Mouse (Mus musculus): ENCODE measurements around the gene Cd300a.

Cd300a gene

DNA sequence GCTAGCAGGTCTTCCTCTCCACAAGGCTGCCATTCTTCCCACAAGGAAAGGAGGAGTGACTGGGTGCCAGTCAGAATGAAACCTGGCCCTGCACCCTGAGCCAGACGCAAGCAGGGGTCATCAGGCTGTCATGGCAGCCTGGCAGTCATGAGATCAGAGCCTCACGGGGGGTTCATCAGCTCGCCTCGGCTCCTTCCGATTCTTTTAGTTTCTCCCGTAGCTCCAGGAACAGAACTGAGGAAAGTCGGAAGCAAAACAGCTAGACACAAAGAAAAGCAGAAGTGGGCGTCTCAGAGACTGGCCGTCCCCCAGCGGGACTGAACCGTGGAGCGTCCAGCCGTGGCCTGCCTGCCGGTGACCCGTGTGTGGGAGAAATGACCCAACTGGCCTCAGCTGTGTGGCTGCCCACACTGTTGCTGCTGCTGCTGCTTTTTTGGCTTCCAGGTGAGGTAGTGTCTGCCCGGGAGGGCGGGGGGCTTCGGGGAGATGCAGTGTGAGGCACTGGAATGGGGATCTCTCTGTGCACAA is at the start of gene Cd300a:
Gene Cd300a, plus strand, starts transcription at position 51 of the 528 bp plus-strand sequence.
- DNase-seq (ENCODE audit: low spot score in 2 of 2), result no peak

DNA sequence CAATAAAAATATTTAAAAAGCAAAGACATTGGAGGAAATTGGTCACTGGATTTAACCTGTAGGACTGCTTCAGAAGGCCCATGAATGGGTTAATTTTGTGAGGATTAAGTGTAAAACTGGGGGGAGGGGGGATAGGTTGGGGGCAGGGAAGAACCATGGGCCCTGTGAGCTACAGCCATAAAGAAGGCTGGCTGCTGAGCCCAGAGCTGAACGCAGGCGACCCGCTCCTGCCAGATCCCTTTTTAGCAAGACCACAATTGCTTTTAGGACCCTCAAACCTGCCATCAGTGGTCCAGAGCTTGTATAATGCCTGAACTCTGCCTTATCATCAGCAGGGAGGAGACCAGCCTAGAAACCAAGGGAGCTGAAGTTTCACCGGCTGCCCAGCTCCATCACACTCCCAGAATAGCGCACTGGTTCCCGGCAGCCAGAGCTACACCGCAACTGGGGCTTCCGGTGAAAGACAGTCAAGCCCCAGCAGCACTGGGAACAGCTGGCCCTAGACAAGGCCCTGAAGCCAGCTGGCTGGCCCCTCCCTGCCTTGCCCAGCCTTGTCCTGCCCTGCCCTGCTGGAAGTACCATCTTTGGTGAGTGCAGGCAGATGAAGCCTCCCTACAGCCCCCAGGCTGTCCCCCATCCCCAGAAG is 45.9 kb upstream of the Cd300a start:
- DNase-seq (ENCODE audit: low spot score in 2 of 2), result no peak

DNA sequence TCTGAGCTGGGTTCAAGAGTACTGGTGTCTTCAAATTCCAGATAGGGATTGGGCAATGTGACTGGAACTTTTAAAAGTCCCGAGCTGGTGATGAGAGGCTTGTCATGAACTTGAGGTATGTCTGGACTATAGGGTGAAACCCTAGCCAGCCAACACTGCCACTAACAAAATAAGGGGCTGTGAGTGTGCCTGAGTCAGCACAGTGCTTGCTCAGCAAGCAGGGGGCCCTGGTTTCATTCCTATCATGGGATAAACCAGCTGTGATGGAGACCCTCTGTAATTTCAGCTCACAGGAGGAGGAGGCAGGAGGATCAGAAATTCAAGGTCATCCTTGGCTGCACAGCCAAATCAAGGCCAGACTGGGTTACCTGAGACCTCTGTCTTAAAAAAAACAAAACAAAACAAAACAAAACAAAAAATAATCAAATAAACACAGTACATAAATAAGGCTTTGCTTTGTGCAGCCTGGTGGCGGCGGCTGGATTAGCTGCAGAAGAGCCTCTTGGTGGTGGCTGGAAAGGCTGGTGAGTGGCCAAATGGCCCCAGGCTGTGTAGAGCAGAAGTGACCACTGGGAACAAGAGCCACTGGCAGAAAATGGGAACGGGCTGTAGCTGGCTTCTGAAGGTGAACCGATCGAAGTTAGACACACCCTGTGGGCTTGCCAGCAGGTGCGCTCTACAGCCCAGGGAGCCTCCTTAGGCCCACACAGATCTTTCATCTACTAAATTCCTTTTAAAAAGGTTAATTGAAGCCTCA is 45.2 kb upstream of the Cd300a start:
- DNase-seq (ENCODE audit: low spot score in 2 of 2), result no peak

DNA sequence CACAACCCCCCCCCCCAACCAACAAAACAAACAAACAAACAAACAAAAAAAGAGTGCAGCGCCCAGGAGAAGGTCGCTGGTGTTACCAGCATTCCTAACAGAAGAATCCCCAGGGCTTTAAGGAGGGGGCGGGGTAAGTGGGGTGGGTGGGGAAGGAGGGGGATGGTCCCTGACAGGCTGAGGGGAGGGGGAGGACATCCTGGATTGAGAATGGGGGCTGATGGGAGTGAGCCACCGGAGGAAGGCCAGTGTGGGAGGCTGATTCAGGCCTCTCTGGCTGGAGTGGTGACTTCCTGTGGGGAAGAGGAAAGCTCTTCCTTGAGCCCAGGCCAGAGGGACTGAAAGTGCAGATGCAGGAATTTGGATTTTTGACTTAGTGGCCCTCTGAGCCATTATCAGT is 43.5 kb upstream of the Cd300a start:
- no peak for DNase-seq (ENCODE audit: low spot score in 2 of 2)

DNA sequence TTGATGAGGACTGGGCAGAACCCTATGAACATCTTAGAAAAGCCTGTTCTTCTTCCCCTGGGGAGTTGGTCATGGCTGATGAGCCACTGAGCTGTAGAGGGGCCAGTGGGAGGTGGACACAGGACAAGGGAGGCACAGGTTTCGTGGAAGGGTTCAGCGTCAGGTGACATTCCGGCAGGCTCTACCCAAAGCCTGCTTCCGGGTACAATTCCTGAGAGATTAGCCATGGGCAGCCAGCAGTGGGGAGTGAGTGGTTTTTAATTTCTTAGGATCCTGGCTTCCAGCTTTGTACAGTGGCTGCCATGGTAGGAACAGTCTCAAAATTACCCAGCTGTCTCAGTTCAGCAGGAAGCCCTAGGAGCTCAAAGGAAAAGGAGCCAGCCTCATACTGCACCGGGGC is 42.8 kb upstream of the Cd300a start:
- DNase-seq (ENCODE audit: low spot score in 2 of 2), result no peak

DNA sequence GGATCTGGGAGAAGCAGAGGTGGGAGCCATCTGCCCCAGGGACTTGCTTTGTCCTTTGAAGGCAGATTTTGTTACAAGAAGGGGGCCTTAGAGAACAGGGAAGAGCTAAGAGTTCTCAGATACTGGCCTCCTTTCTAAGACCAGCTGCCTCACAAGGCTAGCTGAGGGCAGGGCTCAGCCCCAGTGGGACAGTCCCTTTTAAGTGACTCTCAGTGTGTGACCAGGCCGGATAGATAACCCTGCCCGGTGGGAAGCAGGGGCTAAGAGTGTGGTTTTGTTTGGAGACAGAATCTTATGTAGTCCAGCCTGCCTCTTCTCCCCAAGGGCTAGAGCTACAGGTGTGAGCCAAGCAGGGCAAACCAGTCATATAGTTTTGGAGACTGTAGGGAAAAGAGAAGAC is 40.3 kb upstream of the Cd300a start:
- no peak for DNase-seq (ENCODE audit: low spot score in 2 of 2)

DNA sequence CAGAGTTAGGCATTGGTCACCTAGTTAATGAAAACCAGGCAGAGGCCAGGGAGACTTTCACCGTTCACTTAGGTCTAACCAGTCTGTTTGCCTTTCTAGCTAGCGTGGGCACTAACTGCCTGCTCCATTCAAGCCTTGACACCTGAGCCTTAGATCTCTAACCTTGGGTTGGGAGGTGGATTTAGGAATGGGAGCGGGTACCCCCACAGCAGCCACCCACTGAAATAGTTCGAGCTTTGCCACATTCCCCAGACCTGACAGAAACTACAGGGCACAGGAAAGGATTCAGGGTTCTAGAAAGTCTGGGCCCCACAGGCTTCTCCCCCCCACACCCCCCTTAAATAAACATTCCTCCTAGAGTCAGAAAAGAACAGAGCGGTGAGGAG is 39.8 kb upstream of the Cd300a start:
- DNase-seq (ENCODE audit: low spot score in 2 of 2), result no peak

DNA sequence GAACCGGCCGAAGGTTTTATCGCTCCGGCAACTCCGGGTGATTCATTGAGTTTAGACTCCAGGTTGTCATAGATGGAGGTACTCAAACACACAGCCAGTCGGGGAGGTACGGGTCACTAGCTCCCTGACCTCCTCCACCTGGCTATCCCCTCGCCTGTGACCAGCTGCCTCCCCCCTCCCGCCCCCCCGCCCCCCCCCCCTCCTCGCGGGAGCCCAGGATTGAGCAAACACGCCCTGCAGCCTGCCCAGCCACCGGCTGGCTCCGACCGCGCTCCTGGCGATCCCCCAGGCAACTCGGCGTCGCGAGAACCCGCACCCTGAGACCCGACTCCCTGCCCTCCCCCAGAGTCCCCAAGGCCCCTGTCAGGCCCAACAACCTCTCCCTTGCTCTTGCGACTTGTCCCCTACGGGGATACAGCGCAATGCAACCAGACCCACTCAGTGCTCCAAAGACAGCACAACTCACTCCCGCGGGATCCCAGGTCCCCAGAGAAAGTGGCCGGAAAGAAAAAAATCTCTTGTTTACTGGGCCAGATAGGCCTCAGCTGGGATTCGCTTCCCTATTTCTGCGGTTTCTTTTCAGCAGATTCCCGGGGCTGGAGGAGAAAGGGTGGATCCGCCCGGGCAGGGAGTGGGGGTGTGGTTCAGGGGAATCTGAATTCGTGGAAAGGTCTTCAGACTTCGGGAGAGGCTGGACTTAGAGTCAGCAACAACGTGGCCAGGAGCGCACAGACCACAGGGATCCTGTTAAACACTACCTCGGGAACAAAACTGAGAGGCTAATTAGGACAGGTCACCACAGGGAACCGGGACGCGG is 39.2 kb upstream of the Cd300a start, which contains the start of gene Gprc5c:
Gene Gprc5c, plus strand, starts transcription at position 701 of the 817 bp plus-strand sequence.
- DNase-seq (ENCODE audit: low spot score in 2 of 2), result no peak

DNA sequence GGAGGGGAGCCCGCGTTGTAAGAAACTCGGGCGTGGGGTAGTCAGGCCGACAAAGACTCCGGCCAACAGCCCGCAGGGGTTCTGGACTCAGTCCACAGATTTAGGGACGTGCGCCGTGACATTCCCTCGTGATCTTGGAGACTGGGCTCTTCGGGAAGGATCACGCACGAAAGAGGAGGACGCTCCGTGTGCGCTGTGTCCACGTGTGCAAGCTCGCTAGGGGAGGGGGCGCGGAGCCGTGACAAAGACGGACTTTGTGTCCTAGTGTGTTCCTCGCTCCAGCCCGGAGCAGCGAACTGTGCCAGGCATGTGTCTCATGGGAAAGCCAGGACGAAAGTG is 38.6 kb upstream of the Cd300a start:
- DNase-seq (ENCODE audit: low spot score in 2 of 2), result peak in 1 of 2 experiments; percentile 7

DNA sequence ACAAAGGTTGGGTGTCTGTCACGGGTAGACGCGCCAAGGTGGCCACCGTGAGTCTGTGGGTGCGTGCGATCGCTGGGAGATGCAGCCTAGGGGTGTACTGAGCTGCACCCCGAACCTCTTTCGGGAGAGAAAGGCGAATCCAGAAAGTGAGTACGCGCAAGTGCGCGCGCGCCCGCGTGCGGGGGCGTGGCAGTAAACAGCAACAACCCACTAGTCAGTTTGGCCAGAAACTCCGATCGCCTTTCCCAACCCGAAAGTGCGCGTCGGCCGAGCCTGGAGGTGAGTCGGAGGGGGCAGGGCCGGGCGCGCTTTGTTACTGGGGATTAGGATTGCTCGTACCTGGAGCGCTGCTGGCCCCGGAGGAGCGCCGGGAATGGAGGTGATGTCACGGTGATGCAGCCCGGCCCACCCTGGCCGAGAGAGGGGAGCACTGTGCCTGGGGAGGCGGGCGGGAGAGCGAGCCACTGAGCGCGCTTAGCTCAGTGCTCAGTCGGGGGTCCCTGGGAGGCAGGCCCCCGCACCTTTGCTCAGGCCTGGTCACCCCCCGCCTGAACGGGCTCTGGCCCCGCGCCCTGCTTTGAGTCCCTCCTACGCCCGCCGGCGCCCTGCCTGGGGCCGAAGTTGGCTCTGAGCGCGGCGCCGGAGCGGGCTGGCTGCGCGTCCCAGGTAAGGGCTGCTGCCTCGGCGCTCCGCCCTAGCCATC is 38.1 kb upstream of the Cd300a start:
- peak in 1 of 2 experiments; percentile 14 for DNase-seq (ENCODE audit: low spot score in 2 of 2)

DNA sequence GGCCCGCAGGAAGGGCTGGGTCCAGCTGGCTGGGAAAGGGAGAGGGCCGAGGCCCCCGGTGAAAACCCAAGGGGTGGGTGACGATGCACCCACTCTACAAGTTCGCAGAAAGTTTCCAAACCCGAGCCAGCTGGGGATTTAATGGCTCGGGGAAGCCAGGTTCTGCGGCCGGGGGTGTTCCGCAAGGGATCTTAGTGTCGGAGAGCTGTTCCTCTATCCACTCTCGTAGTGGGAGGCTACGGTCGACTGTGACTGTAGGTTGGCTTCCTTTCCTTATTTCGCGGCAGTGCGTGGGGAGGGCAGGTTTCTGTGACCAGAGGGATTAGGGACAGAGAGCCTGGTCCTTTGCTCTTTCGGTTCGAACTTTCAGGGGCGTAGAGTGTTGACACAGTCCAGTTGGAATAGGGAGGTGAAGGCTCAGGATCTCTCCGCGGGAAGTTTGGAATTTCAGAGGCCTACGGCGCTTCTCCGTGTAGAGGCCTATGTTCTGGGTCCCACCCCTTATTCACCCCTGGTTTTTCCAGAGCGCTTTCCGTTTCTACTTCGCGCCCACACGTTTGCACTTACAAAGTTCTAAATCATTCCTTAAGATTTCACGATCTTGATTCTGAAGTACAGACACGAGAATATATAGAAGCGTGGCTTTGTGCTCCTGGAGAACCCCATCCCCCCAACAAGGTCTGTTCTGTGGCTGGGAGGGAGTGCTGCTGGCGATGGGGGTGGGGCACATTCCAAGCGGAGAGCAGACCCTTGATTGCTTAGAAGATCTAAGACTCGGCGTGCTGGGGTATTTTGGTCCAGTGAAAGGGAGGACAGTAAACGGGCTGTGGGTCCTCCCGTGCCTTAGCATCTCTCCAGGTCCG is 37.3 kb upstream of the Cd300a start:
- DNase-seq (ENCODE audit: low spot score in 2 of 2), result no peak

DNA sequence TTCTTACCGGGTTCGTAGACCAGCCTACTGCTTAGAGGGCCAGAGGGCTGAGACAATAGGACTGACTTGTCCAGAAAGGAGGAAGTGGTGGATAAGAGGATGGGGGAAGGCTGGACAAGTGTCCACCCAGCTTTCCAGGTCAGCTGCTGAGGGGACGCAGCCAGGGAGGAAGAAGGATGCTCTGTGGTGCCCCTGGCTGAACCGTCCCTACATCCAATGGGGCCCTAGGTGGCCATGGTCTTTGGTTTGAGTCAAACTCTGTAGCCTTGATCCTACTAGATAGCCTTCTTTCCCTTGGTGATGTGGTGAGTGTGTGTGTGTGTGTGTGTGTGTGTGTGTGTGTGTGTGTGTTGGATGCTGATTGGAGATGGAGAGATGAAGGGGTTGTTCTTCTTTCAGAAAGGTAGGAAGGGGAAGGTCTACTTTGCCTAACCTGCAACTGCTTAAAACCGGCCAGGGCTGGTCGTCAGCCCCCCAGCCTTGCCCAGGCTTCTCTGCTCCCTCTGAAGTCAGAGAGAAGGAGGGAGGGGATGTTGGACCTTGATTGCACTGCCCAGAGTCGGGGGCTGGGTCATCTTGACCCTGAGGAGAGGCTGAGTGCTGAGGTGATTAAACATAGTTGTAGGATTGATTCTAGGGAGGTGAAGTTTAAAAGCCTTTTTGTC is 36.5 kb upstream of the Cd300a start:
- no peak for DNase-seq (ENCODE audit: low spot score in 2 of 2)

DNA sequence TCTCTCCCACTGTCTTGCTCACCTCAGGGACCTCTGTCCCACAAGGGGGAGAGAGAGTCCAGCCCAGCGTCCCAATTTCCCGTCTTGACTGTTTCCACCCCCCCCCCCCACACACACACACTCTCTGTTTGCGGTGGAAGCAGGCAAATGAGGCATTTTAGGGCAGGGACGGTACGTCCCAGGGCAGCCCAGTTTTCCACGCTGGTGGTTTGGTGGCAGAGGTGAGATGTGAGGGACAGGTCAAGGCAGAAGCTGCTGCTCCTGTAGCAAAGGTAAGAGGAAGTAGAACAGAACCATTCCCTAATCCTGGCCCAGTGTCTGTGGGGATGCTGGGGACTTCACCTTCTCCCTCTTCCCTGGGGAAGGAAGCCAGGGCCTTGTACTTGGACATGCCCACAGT is 35.3 kb upstream of the Cd300a start:
- DNase-seq (ENCODE audit: low spot score in 2 of 2), result no peak

DNA sequence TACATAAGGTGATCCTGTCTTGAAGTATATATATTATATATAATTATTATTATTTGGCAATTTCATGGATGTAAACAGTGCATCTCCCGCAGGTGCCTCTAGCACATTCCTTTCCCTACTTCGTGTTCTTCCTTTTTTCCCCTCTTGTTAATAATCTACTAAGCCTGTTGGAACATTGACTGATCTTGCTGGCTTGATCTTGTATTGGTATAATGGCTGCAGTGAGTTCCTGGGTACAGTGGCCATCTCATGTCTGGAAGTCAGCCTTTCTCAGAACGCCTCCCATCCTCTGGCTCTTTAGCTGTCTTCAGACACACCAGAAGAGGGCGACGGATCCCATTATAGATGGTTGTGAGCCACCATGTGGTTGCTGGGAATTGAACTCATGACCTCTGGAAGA is 33.7 kb upstream of the Cd300a start:
- no peak for DNase-seq (ENCODE audit: low spot score in 2 of 2)

DNA sequence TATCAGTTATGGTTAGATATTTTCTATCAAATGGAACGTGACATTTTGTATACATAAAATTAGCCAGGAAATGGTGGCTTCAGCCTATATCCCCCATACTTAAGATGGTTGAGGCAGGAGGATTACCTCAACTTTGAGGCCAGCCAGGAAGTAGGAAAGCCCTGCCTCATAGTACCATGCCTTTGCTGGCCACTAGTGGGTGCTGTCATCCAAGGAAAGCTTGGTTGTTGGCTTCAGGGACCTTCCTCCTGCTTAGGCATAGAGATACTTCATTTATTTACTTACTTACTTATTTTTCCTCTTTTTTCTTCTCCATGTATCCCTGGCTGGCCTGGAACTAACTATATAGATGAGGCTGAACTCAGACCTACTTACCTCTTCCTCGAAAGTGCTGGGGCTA is 31.2 kb upstream of the Cd300a start:
- DNase-seq (ENCODE audit: low spot score in 2 of 2), result no peak

DNA sequence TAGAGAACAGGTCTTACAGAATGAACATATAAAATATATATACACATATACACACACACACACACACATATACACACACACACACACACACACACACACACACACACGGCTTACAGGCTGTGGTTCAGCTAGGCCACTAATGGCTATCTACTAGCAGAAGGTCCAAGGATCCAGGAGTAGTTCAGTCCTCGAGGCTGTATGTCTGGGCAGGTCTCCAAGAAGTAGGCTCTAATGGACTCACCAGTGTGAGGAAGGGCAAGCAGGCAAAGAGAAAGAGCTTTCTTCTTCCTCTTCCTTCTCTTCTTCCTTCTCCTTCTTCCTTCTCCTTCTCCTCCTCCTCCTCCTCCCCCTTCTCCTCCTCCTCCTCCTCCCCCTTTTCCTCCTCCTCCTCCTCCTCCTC is 28.8 kb upstream of the Cd300a start:
- no peak for DNase-seq (ENCODE audit: low spot score in 2 of 2)

DNA sequence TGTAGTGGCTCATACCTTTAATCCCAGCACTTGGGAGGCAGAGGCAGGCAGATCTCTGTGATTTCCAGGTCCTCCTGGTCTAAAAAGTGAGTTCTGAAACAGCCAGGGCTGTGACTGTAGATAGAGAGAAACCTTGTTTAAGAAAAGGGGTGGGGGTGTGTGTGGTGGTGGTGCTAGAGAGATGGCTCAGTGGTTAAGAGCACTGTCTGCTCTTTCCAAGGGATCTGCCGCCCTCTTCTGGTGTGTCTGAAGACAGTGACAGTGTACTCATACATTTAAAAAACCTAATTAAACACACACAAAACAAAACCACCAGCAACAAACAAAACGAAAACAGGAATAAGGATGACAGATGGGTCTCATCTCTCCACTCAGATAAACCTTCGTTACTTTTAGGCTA is 27.2 kb upstream of the Cd300a start:
- DNase-seq (ENCODE audit: low spot score in 2 of 2), result no peak

DNA sequence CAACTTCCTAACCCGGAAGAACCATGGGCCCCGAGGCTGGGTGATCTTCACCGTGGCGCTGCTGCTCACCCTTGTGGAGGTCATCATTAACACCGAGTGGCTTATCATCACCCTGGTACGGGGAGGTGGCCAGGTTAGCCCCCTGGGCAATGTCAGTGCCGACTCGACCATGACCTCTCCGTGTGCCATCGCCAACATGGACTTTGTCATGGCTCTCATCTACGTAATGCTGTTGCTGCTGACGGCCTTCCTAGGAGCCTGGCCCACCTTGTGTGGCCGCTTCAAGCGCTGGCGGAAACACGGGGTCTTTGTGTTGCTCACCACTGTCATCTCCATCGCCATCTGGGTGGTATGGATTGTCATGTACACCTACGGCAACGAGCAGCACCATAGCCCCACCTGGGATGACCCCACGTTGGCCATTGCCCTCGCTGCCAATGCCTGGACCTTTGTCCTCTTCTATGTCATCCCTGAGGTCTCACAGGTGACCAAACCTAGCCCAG is 25.9 kb upstream of the Cd300a start:
- DNase-seq (ENCODE audit: low spot score in 2 of 2), result no peak

DNA sequence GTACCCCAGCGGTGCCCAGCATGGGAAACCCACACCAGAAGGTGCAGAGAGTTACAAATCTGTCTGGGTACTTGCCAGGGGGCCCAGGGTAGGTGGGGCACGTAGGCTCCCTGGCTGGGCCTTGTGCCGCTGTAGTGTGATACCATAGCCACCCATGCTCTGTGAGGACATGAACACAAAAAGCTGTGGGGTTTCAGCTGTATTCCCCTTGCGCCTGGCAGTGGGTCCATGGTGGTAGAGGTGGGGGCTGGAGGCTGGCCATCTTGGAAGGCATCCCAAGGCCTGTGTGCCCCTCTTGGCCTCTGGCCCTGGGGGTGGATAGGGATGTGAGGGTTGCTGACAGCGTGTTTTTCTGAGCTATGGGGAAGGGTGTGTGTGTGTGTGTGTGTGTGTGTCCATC is 23.8 kb upstream of the Cd300a start:
- no peak for DNase-seq (ENCODE audit: low spot score in 2 of 2)

All from frontal cortex, postnatal 36 days (tissue).